Mouse (Mus musculus) olfactory bulb, adult 2 months (tissue): ENCODE results near the gene Serpinb1a.

ENCODE experiments used
- CTCF ChIP-seq: fragments of 200-500 bp; IDR thresholded peaks from 2 replicates; pipeline ENCODE4 v1.5.1; 2012; ENCODE audit warnings: low read depth, mild to moderate bottlenecking, low read length, moderate library complexity; ENCODE audit not compliant: insufficient read depth
- POLR2A ChIP-seq: fragments of 200-500 bp; IDR thresholded peaks from 2 replicates; pipeline ENCODE4 v1.6.1; 2012; ENCODE audit warnings: mild to moderate bottlenecking, low read depth, low read length, moderate library complexity; ENCODE audit not compliant: insufficient read depth

DNA sequence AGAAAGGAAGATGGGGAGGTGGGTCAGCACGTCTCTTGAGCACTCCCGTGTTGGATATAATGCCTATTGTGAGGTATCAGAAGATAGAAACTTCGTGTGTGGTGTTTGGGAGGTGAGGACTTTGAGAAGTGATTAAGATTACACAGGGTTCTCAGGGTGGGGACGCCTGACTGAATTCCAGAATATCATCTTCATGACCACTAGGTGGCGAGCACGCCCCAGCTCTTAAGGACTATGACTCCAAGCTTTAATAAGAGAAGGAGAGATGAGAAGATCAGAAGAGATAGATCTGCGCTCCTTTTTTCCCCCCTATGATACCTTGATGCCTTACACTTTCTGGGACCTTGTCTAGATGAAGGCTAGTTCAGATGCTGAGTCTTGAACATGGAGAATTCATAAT is 982 bp upstream of the Serpinb1a start:
- no peak for TF ChIP-seq POLR2A
- no peak for TF ChIP-seq CTCF
